Mouse (Mus musculus) myocyte (in vitro differentiated cells): ENCODE data around the gene Wdr6.

Experiments used
- CEBPB ChIP-seq: IDR thresholded peaks from 2 replicates; pipeline ENCODE4 v1.6.1; 2011; ENCODE audit warnings: mild to moderate bottlenecking, moderate library complexity; ENCODE audit not compliant: poor library complexity, insufficient read depth, severe bottlenecking
- E2F4 ChIP-seq: IDR thresholded peaks from one replicate; pipeline ENCODE4 v1.6.1; 2011; ENCODE audit warnings: mild to moderate bottlenecking, control low read depth, moderate library complexity; ENCODE audit not compliant: insufficient read depth
- MAX ChIP-seq: IDR thresholded peaks from one replicate; pipeline ENCODE4 v1.6.1; 2011; ENCODE audit warnings: low read depth, mild to moderate bottlenecking, control low read depth
- MYOG ChIP-seq, 3 experiments: IDR thresholded peaks; one replicate each; pipeline ENCODE4 v1.6.1; 2011; ENCODE audit warnings: control low read depth in 2 of 3, low read depth in 2 of 3, mild to moderate bottlenecking in 2 of 3; ENCODE audit not compliant: insufficient read length in 2 of 3, control insufficient read depth in 1 of 3, insufficient read depth in 1 of 3
- POLR2A ChIP-seq: IDR thresholded peaks from one replicate; pipeline ENCODE4 v1.6.1; 2011; ENCODE audit warnings: low read depth, mild to moderate bottlenecking, control low read depth, moderate library complexity; ENCODE audit not compliant: insufficient read length
- POLR2AphosphoS2 ChIP-seq: IDR thresholded peaks from one replicate; pipeline ENCODE4 v1.6.1; 2011; ENCODE audit warnings: low read depth, control low read depth; ENCODE audit not compliant: insufficient read length
- REST ChIP-seq: IDR thresholded peaks from one replicate; pipeline ENCODE4 v1.6.1; 2011; ENCODE audit warnings: mild to moderate bottlenecking, control low read depth, moderate library complexity; ENCODE audit not compliant: insufficient read depth, insufficient read length
- SRF ChIP-seq: IDR thresholded peaks from one replicate; pipeline ENCODE4 v1.6.1; 2011; ENCODE audit warnings: low read depth; ENCODE audit not compliant: control insufficient read depth, insufficient read length
- TCF12 ChIP-seq: IDR thresholded peaks from one replicate; pipeline ENCODE4 v1.6.1; 2011; ENCODE audit warnings: mild to moderate bottlenecking, control low read depth; ENCODE audit not compliant: poor library complexity, insufficient read depth, severe bottlenecking
- TCF3 ChIP-seq: IDR thresholded peaks from one replicate; pipeline ENCODE4 v1.6.1; 2011; ENCODE audit warnings: low read depth, control low read depth; ENCODE audit not compliant: insufficient read length
- USF1 ChIP-seq: IDR thresholded peaks from one replicate; pipeline ENCODE4 v1.6.1; 2011; ENCODE audit warnings: low read depth, mild to moderate bottlenecking, control low read depth, moderate library complexity

GRCm38 (mm10) chr9:108617301-108617700, 38.8 kb upstream of the Wdr6 start:
- no peak for TF ChIP-seq POLR2AphosphoS2
- TF ChIP-seq POLR2A = no peak
- no peak for TF ChIP-seq CEBPB
- no peak for TF ChIP-seq MAX
- TF ChIP-seq TCF3 = no peak
- no peak for TF ChIP-seq USF1
- TF ChIP-seq E2F4 = no peak
- TF ChIP-seq TCF12 = no peak
- no peak for TF ChIP-seq REST
- no peak for TF ChIP-seq SRF
- TF ChIP-seq MYOG (IDR thresholded peaks at IDR 0.05; ENCODE audit: control insufficient read depth in 1 of 3, insufficient read depth in 1 of 3, insufficient read length in 2 of 3, low read depth in 2 of 3) = no peak
